Mouse (Mus musculus) kidney, embryonic 14.5 days (tissue): Measurements from ENCODE around the gene Tmem230. TPM values are rescaled to one million over a fixed set of nuclear protein-coding genes. Genes with fewer than 3 reads are reported as not detected.
A peak's percentile ranks its signal among the peaks of the same experiment; 100 is the strongest.

Experiments used
- ATAC-seq: fragments of 200-750 bp; cut with Nextera tagmentation; 2 replicates; pipeline ENCODE4 v1.8.0; 2017; ENCODE audit warnings: moderate number of reproducible peaks, mild to moderate bottlenecking, moderate TSS enrichment, moderate library complexity; ENCODE audit not compliant: low FRiP score, low TSS enrichment
- H3K27ac ChIP-seq: fragments of 300-500 bp; sonication (generic); 2 replicates; pipeline ENCODE4 v1.5.1; 2014; ENCODE audit warnings: low read depth, mild to moderate bottlenecking, low read length, moderate library complexity, mixed read lengths
- H3K27me3 ChIP-seq: fragments of 300-500 bp; sonication (generic); 2 replicates; pipeline ENCODE4 v1.6.1; 2014; ENCODE audit warnings: mild to moderate bottlenecking, low read length; ENCODE audit not compliant: control insufficient read depth, insufficient read depth
- H3K36me3 ChIP-seq: fragments of 300-500 bp; sonication (generic); 2 replicates; pipeline ENCODE4 v1.6.1; 2014; ENCODE audit warnings: low read length, mixed read lengths; ENCODE audit not compliant: control insufficient read depth, insufficient read depth
- H3K4me1 ChIP-seq: fragments of 300-500 bp; sonication (generic); 2 replicates; pipeline ENCODE4 v1.6.1; 2014; ENCODE audit warnings: low read length, mixed read lengths; ENCODE audit not compliant: control insufficient read depth, insufficient read depth
- H3K4me2 ChIP-seq: fragments of 300-500 bp; sonication (generic); replicated peaks from 2 replicates; pipeline ENCODE4 v1.6.1; 2014; ENCODE audit warnings: low read depth, mild to moderate bottlenecking, low read length
- H3K4me3 ChIP-seq: fragments of 300-500 bp; sonication (generic); 2 replicates; pipeline ENCODE4 v1.5.1; 2014; ENCODE audit warnings: mild to moderate bottlenecking, low read length
- H3K9ac ChIP-seq: fragments of 300-500 bp; sonication (generic); 2 replicates; pipeline ENCODE4 v1.6.1; 2014; ENCODE audit warnings: low read depth, mild to moderate bottlenecking, low read length, moderate library complexity
- H3K9me3 ChIP-seq: fragments of 300-500 bp; sonication (generic); 2 replicates; pipeline ENCODE4 v1.6.1; 2016; ENCODE audit warnings: low read length; ENCODE audit not compliant: control insufficient read depth
- WGBS: fragments of 180-500 bp; shearing (Covaris S2); extraction: QIAGEN DNeasy Blood & Tissue Kit; methylation state at CpG from one replicate; pipeline ENCODE4 v1.1.7; 2014; 5-methylcytosine and 5-hydroxymethylcytosine counted together
- polyA plus RNA-seq: library from polyadenylated mRNA; unstranded; fragments of >200 nt; fragmentation: Nextera tagmentation; extraction: Ambion mirVana; gene quantifications from 2 replicates; pipeline ENCODE4 v1.2.1, GENCODE M21; 2014

Tmem230 gene
- polyA plus RNA-seq, 1 experiment from 2014 or later = 47.3 TPM

GRCm38 (mm10) chr2:132278273-132278853, 30.8 kb upstream of the Tmem230 start:
- peak; percentile 68; the same call in 1 of the 2 replicates for ATAC-seq
- Histone ChIP-seq H3K9ac (no peak overlapping the region), H3K27ac (peak overlapping the region; percentile 6; the same call in 1 of the 2 replicates), H3K4me3 (no peak overlapping the region), H3K9me3 (no peaks in the 10 kb centered on the region; the same call in 1 of the 2 replicates), H3K4me1 (peaks cover 24% of the 10 kb centered on the region), H3K36me3 (no peaks in the 10 kb centered on the region), H3K27me3 (no peaks in the 10 kb centered on the region), H3K4me2 (no peak overlapping the region)
- WGBS = 46% methylated on average over 8 of the region's 8 CpGs

GRCm38 (mm10) chr2:132276249-132276648, 28.6 kb upstream of the Tmem230 start:
- no peak overlapping the region for H3K27ac ChIP-seq
- ATAC-seq = no peak
- no peaks in the 10 kb centered on the region; the same call in 1 of the 2 replicates for H3K9me3 ChIP-seq
- no peaks in the 10 kb centered on the region for H3K36me3 ChIP-seq
- 72% methylated on average over 4 of the region's 4 CpGs for WGBS
- H3K4me3 ChIP-seq = no peak overlapping the region
- no peaks in the 10 kb centered on the region for H3K27me3 ChIP-seq
- no peak overlapping the region for H3K9ac ChIP-seq
- H3K4me2 ChIP-seq = no peak overlapping the region
- peaks cover 5% of the 10 kb centered on the region; the same call in 1 of the 2 replicates for H3K4me1 ChIP-seq

DNA sequence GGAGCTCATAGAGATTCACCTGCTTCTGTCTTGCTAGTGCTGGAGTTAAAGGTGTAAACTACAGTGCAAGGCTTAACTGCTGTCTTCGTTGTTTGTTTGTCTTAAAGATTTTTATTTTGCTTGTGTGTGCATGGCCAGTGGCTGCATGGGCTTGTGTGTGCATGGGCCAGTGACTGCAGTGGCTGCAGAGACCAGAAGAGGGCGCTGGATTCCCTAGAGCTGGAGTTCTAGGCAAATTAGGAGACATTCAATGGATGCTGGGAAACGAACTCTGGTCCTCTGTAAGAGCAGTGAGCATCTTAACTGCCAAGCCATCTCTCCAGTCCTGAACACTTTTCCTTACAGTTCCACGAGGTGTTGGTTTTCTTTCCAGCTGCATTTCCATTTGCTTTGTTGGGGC, 27.9 kb upstream of the Tmem230 start:
- H3K36me3 ChIP-seq = no peaks in the 10 kb centered on the region
- no peaks in the 10 kb centered on the region for H3K27me3 ChIP-seq
- no peak overlapping the region for H3K4me3 ChIP-seq
- H3K4me1 ChIP-seq = peaks cover 5% of the 10 kb centered on the region; the same call in 1 of the 2 replicates
- no peak for ATAC-seq
- 80% methylated on average over 4 of the region's 4 CpGs for WGBS
- H3K9me3 ChIP-seq = no peaks in the 10 kb centered on the region; the same call in 1 of the 2 replicates
- H3K9ac ChIP-seq = no peak overlapping the region
- no peak overlapping the region for H3K4me2 ChIP-seq
- no peak overlapping the region for H3K27ac ChIP-seq

DNA sequence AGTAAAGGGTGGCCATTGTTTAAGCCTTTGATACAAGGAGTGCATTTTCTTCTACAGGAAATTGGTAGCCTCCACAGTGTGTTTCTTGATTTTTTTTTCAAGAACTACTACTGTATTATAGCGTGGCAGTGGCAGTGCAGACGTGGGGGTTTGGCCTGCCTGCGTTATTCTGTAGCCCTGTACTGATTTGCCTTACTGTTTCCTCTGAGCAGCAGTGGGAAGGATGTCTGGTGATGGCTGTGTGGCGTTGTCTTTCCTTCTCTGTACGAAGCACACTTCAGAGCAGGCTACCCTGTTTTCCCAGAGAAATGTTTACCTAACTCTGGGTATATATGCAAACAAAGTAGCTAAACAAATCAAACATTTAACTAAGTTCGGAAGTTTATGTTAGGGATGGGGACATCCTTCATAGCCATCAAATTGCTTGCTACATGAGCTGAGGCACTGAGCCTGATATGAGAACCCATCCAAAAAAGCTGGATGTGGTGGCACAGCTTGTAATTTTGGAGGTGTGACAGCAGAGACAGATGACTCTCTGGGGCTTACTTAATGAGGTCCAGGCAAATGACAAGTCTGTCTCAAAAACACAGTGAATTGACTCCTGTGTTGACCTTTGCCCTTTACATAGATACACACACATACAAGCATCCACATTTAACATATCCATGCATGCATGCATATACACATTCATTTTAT, 25.2 kb upstream of the Tmem230 start:
- Histone ChIP-seq H3K4me2 (no peak overlapping the region), H3K9ac (no peak overlapping the region), H3K27me3 (no peaks in the 10 kb centered on the region), H3K27ac (no peak overlapping the region), H3K9me3 (no peaks in the 10 kb centered on the region; the same call in 1 of the 2 replicates), H3K4me3 (no peak overlapping the region), H3K36me3 (no peaks in the 10 kb centered on the region), H3K4me1 (no peaks in the 10 kb centered on the region)
- ATAC-seq = no peak
- 68% methylated on average over 6 of the region's 6 CpGs for WGBS

DNA sequence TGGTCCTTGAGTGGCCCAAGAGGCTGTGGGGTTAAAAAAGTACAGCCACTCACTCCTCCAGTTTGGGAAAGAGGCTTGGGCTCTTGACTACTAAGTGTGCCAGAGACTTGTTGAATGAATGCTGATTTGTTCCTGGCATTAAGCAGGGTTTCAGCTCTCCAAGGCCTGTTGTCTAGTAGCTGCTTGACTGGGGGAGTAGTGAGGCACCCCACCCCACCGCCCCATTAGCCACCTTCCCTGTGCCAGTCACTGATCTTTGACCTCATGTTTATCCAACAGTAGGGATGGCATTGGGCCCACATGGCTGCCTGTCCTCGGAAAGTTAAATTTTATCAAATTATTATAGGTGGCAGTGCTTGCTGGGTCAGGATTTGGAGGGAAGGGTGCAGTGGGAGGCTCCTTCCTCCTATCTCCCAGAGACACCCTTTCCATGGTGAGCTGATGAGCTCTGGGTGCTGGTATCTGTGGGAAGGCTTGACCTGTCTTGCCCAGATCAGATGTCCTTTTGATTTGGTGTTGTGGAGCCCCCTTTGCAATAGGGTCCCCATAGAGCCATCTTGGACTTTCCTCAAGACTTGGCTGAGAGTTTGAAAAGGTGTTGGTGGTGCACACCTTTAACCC, 22.8 kb upstream of the Tmem230 start:
- H3K4me1 ChIP-seq = no peaks in the 10 kb centered on the region
- 82% methylated on average over 2 of the region's 2 CpGs for WGBS
- no peaks in the 10 kb centered on the region; the same call in 1 of the 2 replicates for H3K9me3 ChIP-seq
- H3K27ac ChIP-seq = no peak overlapping the region
- no peaks in the 10 kb centered on the region for H3K36me3 ChIP-seq
- no peak overlapping the region for H3K4me2 ChIP-seq
- no peak overlapping the region for H3K4me3 ChIP-seq
- no peak overlapping the region for H3K9ac ChIP-seq
- H3K27me3 ChIP-seq = no peaks in the 10 kb centered on the region
- ATAC-seq = no peak

GRCm38 (mm10) chr2:132269217-132269616, 21.6 kb upstream of the Tmem230 start:
- Histone ChIP-seq H3K4me2 (no peak overlapping the region), H3K4me1 (peaks cover 7% of the 10 kb centered on the region; the same call in 1 of the 2 replicates), H3K9me3 (no peaks in the 10 kb centered on the region; the same call in 1 of the 2 replicates), H3K27me3 (no peaks in the 10 kb centered on the region), H3K36me3 (no peaks in the 10 kb centered on the region), H3K27ac (no peak overlapping the region), H3K4me3 (no peak overlapping the region), H3K9ac (no peak overlapping the region)
- ATAC-seq = peak; percentile 56; the same call in 1 of the 2 replicates
- 85% methylated on average over 3 of the region's 3 CpGs for WGBS

GRCm38 (mm10) chr2:132266086-132266485, 18.5 kb upstream of the Tmem230 start:
- H3K9ac ChIP-seq = no peak overlapping the region
- no peak overlapping the region for H3K4me3 ChIP-seq
- no peaks in the 10 kb centered on the region for H3K36me3 ChIP-seq
- no peak overlapping the region for H3K27ac ChIP-seq
- peaks cover 12% of the 10 kb centered on the region; the same call in 1 of the 2 replicates for H3K4me1 ChIP-seq
- 96% methylated on average over 3 of the region's 3 CpGs for WGBS
- no peaks in the 10 kb centered on the region for H3K27me3 ChIP-seq
- no peak overlapping the region for H3K4me2 ChIP-seq
- no peak for ATAC-seq
- no peaks in the 10 kb centered on the region for H3K9me3 ChIP-seq

- no peak overlapping the region for H3K27ac ChIP-seq
- no peak overlapping the region for H3K4me2 ChIP-seq
- H3K36me3 ChIP-seq = no peaks in the 10 kb centered on the region
- ATAC-seq = no peak
- H3K4me1 ChIP-seq = peaks cover 12% of the 10 kb centered on the region; the same call in 1 of the 2 replicates
- H3K9ac ChIP-seq = no peak overlapping the region
- no peak overlapping the region for H3K4me3 ChIP-seq
- no peaks in the 10 kb centered on the region for H3K27me3 ChIP-seq
- 80% methylated on average over 9 of the region's 9 CpGs for WGBS
- H3K9me3 ChIP-seq = no peaks in the 10 kb centered on the region
These were observed 17.6 kb upstream of the Tmem230 start for GRCm38 (mm10) chr2:132265196-132265595.
